Mouse (Mus musculus): ENCODE results near the gene Slc19a3.
A peak's percentile ranks its signal among the peaks of the same experiment; 100 is the strongest.

The Slc19a3 gene

DNA sequence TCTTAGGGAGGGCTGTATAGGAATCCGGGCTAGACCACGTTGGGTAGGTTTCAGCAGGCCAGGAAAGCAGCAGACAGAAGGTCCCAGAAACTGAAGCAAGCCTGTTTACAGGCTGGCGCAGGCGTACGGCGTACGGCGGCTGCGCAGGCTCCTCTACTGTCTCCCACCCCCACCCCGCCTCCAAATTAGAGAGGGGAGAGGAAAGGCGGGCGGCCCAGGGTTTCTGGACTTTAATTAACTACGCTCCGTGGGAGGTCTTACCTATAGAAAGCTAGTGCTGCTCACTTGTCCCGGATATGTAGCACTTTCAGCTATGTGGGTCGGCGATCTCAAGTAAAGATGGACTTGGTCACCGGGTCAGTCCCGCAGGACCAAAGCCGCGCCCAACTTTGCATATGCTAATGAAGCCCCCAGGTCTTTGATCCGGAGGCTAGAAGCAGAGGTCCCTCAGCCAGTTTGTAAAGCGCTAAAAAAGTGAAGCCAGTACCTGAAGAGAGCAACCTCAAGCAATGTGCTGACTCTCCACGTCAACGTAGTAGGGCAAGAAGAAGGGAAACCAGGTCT, at the start of gene Slc19a3:
TSS of gene Slc19a3 (minus strand) at position 340 of the 564 bp plus-strand sequence.
- DNase-seq (ENCODE audit: inconsistent age in 2 of 2, low spot score in 1 of 2), result peak; percentile 11 to 58

DNA sequence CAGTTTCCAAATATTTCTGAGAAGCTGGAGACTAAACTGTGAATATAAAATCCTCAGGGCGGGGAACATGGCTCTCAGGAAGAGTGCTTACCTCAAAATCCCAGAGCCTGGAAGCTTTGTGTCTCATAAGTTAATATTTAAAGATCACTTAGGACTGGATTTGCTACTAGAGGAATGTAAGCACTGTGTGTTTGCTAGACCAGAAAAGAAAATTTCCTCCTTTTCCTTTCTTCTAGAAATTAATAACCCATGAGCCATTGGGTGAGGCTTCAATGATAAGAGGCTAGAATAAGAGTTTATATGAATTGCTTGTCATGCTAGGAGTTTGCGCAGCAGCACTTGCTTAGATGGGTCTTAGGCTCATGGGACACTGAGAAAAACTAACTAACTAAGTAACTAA, 46.5 kb upstream of the Slc19a3 start:
- DNase-seq (ENCODE audit: inconsistent age in 2 of 2, low spot score in 1 of 2), result no peak

DNA sequence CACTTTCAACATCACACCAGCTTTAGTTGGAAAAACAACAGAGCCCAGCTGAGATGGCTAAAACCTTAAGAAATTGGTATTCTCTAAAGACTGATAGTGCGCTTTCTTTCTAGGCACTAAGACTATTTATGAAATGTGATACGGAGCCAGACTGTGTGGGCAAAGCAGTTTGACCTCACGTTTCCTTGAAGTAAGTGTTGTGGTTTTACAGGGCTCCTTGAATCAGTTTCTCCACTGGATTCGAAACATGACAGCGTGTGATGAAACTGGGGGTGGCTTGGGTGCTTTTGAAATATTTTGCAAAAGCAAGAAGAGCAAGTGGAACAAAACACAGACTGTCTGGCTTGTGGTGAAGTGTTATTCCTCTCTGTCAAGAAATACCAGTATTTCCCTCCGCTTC, 38.8 kb upstream of the Slc19a3 start:
- no peak for DNase-seq (ENCODE audit: inconsistent age in 2 of 2, low spot score in 1 of 2)

GRCm38 (mm10) chr1:83076190-83076917, 38.1 kb upstream of the Slc19a3 start:
- DNase-seq (ENCODE audit: inconsistent age in 2 of 2, low spot score in 1 of 2), result peak in 1 of 2 experiments; percentile 69

- DNase-seq (ENCODE audit: inconsistent age in 2 of 2, low spot score in 1 of 2), result no peak
Observed at GRCm38 (mm10) chr1:83075526-83076189, 37.4 kb upstream of the Slc19a3 start.

- no peak for DNase-seq (ENCODE audit: inconsistent age in 2 of 2, low spot score in 1 of 2)
Observed at GRCm38 (mm10) chr1:83067205-83067604, 29.0 kb upstream of the Slc19a3 start.

DNA sequence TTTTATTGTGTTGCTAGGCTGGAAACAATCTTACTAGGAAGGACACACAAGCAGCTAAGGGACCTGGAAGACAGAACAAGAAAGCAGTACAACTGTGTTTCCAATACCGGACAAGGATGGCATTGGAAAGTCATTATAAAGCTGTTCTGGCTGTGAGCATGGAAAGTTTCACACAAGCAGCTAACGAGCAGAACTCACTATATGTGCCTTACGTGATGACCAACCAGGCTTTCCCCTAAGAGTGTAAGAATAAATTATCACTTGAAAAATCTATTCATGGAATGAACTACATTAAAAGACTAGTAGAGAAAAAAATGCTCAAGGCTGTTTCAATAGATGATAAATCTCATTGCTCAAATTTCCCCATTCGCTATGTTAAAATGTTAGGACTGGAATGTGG, 28.3 kb upstream of the Slc19a3 start:
- DNase-seq (ENCODE audit: inconsistent age in 2 of 2, low spot score in 1 of 2), result no peak

GRCm38 (mm10) chr1:83064851-83065250, 26.6 kb upstream of the Slc19a3 start:
- DNase-seq (ENCODE audit: inconsistent age in 2 of 2, low spot score in 1 of 2), result peak in 1 of 2 experiments; percentile 69

DNA sequence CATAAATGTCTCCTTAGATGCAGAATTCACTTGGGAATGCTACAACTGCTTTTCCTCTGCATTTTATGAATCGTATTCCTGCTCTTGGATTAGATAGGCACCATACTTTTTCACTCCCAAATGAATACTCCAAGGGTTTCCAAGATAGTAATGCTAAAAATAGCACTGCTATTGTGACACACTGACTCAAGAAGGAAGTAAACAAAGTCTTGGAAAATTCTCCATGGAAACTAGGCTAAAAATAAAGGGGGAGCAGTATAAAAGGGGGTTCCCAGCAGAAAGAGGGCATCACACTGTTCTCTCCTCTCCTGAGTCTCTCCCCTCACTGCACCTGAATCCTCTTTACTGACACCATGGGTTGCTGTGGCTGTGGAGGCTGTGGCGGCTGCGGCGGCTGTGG, 22.4 kb upstream of the Slc19a3 start, which contains the start of gene Krtap28-13:
TSS of gene Krtap28-13 (plus strand) at position 288 of the 400 bp plus-strand sequence.
- DNase-seq (ENCODE audit: inconsistent age in 2 of 2, low spot score in 1 of 2), result no peak

DNA sequence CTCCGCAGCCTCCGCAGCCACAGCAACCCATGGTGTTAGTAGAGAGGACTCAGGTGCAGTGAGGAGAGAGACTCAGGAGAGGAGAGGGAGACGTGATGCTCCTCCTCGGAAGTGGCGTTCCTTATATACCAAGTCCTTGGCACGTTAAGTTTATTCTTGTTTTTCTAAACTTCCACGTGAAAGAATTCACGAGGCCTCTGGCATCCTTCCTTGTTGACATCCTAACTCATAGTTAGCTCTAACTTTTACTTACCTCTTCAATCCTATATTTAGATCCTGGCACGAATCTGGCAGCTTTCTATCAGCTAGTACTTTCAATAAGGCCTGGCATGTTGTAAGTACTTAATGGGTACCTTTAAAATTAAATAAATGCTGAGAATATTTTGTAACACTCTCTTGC, 21.0 kb upstream of the Slc19a3 start, which contains the start of gene A030005K14Rik:
TSS of gene A030005K14Rik (minus strand) at position 101 of the 400 bp plus-strand sequence.
- DNase-seq (ENCODE audit: inconsistent age in 2 of 2, low spot score in 1 of 2), result no peak

DNA sequence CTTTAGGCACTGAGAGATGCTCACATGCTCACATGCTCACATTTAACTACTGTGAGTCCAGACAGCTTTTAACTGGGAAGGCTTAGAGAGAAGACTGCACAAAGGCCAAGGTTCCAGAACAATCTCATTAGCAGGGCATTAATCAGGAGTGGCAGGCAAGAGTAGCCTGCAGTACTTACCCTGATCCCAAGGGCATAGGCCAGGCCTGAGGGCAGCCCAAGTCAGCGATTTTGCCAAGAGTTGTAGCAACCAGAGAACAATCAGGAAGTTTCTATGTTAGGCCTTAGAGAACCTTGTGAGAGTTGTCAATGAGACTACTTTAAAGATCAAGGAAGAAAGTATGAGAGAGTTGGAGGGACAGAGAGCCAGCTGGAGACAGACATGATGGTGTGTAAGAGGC, 20.2 kb upstream of the Slc19a3 start:
- DNase-seq (ENCODE audit: inconsistent age in 2 of 2, low spot score in 1 of 2), result peak in 1 of 2 experiments; percentile 44

GRCm38 (mm10) chr1:83044882-83045427, 6.7 kb upstream of the Slc19a3 start, which contains the start of gene Gm47969:
TSS of gene Gm47969 (plus strand) at chr1:83044932.
- no peak for DNase-seq (ENCODE audit: inconsistent age in 2 of 2, low spot score in 1 of 2)

DNA sequence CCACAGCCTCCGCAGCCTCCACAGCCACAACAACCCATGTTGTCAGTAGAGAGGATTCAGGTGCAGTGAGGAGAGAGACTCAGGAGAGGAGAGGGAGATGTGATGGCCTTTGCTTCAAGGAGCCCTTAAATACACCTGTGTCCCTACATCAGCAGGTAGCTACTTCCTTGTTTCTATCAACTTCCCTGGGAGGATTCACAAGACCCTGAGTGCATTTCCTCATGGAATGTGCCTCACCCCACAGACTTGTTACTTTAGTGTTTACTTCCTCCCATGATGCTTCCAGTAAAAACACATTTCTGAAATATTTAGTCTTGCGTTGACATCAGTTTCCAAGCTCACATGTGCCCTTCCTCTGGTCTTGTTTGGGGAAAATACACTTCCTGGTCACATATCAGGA, 4.1 kb upstream of the Slc19a3 start, which contains the start of gene Krtap28-10:
TSS of gene Krtap28-10 (minus strand) at position 101 of the 400 bp plus-strand sequence.
- no peak for DNase-seq (ENCODE audit: inconsistent age in 2 of 2, low spot score in 1 of 2)

DNA sequence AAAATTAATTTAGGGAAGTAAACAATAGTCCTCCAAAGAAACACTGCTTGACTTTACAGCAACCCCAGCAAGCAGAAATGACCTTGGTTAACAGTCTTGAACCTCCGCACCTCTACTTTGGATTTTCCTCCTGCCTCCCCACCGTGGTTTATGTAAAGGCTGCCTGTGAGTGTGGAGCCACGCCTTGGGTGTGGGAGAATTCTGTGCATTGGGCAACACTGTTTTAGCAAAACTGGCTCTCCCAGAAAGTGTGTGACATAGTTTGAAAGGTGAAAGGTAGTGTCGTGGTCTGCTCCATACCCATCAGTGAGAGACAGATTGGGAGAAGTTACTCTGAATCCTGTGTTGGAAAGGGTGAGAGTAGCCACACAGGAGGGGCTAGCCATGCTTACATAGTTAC, 832 bp upstream of the Slc19a3 start:
- DNase-seq (ENCODE audit: inconsistent age in 2 of 2, low spot score in 1 of 2), result no peak

DNA sequence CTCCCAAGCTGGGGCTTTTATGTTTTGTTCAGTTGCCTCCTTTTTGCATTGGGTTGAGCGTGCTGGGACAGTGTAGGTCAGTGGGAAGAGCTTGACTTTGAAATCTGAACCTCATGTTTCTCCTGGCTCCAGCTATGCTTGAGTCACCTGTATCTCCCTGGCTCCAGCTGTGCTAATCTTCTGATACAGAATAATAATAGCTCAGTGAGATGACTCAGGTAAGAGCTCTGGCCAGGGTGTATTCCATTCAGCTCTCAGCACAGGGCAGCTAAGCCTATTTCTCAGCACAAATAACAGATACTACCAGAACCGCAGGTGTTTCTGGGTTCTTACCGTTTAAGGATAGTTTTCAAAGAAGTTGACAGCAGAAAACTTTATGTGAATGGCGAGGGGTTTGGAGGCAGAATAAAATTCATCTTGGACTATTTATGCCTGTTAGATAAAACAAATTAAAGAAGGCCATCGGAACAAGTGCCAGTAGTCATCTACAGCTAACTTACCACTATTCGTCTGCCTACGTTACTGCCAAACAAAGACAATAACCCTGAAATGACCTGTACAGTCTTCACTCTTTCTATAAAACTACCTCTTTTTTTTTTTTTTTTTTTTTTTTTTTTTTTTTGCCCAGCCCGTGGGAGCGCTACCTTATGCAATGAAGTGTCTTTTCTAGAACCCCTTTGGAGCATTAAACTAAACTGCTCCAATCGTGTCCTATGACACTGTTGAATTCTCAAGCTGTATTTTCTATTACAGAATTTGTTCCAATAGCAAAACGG, 1.2 kb downstream of the Slc19a3 start:
- DNase-seq (ENCODE audit: inconsistent age in 2 of 2, low spot score in 1 of 2), result no peak

DNA sequence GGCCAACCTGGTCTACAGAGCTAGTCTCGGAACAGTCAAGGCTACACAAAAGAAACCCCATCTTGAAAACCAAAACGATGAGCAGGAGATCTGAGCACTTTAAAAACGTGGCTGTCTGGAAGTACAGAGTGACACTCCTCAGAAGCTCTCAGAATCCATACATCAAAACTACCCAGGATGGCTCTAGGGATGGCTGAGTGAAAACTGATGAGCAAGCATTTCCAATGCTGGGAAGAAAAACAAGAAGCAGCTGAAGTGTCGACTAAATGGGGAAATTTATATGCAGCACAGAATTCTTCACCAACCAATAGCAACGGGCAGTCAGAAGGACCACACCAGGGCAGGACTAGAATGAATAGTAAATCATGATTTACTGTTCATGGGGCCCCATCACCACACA, 3.7 kb downstream of the Slc19a3 start:
- no peak for DNase-seq (ENCODE audit: inconsistent age in 2 of 2, low spot score in 1 of 2)

DNA sequence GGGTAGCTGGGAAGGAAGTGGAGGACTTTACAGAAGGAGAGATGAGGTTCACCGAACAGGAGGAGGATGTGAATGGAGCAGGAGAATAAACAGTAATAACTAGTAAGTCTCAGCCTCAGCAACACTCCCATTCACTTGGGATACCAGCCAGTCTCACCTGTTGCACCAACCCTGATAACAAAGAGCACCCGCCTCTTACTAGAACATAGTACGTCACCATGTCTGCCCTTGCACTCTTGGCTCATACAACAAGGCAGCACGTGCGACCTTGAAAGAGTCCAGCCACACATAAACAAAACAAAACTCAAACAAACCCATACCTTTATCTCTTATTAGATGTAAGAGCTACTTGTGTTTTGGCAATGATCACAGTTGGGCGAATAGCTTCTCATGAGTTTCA, 5.7 kb downstream of the Slc19a3 start:
- peak in 1 of 2 experiments; percentile 20 for DNase-seq (ENCODE audit: inconsistent age in 2 of 2, low spot score in 1 of 2)

DNA sequence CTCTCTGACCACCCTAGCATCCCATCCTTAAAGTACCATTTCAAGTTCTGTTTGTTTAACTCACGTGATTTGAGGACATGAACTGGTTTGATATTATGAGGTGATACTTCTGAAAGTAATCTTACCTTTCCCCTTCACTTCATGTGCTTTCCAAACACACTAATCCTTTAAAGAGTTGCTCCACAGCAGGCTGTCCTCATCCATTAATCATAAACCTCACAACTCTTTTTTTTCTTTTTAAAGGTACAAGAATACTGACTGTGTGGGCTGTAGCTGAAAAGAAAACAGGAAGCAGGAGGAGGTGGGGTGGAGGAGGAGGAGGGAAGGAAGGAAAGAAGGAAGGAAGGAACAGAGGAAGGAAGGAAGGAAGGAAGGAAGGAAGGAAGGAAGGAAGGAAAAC, 6.3 kb downstream of the Slc19a3 start:
- DNase-seq (ENCODE audit: inconsistent age in 2 of 2, low spot score in 1 of 2), result no peak

- no peak for DNase-seq (ENCODE audit: inconsistent age in 2 of 2, low spot score in 1 of 2)
Observed at GRCm38 (mm10) chr1:83016556-83016955, 21.7 kb downstream of the Slc19a3 start.

- no peak for DNase-seq (ENCODE audit: inconsistent age in 2 of 2, low spot score in 1 of 2)
Observed at GRCm38 (mm10) chr1:83015329-83015879, 22.8 kb downstream of the Slc19a3 start.

Data from adrenal gland, adult (tissue).